Comparison of ENCODE assay signal across 23 mouse cellular contexts in the genomic region with DNA sequence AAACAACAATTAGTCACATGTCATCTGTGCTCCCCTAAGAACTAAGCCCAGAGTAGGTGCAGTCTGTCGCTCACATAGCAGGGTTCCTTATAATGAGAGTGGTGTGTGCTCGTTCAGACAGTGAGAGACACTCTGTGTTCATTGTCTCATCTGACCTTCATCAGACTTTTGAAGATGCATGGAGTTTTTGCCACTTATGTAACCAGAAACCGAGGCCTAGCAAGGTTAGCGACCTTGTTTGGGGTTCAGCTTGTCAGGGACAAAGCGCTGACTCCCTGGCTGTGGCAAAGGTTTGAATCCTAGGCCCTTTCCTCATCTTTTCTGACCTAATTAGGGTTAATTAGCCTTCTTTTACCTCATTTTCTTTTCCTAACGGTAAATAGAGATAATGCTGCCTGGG. TPM values are rescaled to one million over a fixed set of nuclear protein-coding genes. Genes with fewer than 3 reads are reported as not detected.
A peak's percentile ranks its signal among the peaks of the same experiment; 100 is the strongest.
DNase-seq lines count a peak whose midpoint lies in the region; TF ChIP-seq lines count a peak whose summit lies in the region.
"Had no signal": no experiment of that assay in that cellular context is flagged by ENCODE, and none has a peak within 500 bp of the region (broad histone marks: within the 10 kb centered on the region; RNA-seq: fewer than 3 reads in every experiment).

No protein-coding gene starts in this region.

- no peak for TF ChIP-seq POLR2A in heart, adult 2 months (IDR thresholded peaks at IDR 0.05; ENCODE audit: insufficient read depth, low read depth, low read length)

- H3K27ac ChIP-seq in heart, adult 2 months: peak overlapping the region; percentile 85
- H3K27ac ChIP-seq: embryonic facial prominence, embryonic 10.5 days; forebrain, embryonic 15.5 days; hindbrain, embryonic 13.5 days; hindbrain, postnatal 0 days had no signal

- TF ChIP-seq EP300 in heart, adult 2 months (IDR thresholded peaks at IDR 0.05; ENCODE audit: insufficient read depth, low read depth, low read length): no peak

- no peak overlapping the region for H3K4me3 ChIP-seq in heart, adult 2 months
- H3K4me3 ChIP-seq: embryonic facial prominence, embryonic 10.5 days; forebrain, embryonic 15.5 days; hindbrain, embryonic 13.5 days had no signal

- intact Hi-C loops in heart, adult 2 months (cut with DNase I): no loop called here
- intact Hi-C loops in heart, postnatal 25 days (cut with DNase I): no loop called here

- WGBS in heart, adult 2 months: 87% methylated on average over 6 of the region's 6 CpGs

- H3K36me3 ChIP-seq in heart, adult 2 months (ENCODE audit: control insufficient read depth, insufficient read depth, low read length): no peaks in the 10 kb centered on the region; the same call in 1 of the 2 replicates
- H3K36me3 ChIP-seq: forebrain, embryonic 15.5 days; hindbrain, embryonic 13.5 days had no signal

- no peak for TF ChIP-seq CTCF in heart, adult 2 months (IDR thresholded peaks at IDR 0.05)

- peak; percentile 55 for DNase-seq in adrenal gland, adult 8-10 months
- no peak for DNase-seq in adrenal gland, adult 18-20 months (ENCODE audit: low spot score in 2 of 2)
- DNase-seq in heart, adult 2 months: no peak
- no peak for DNase-seq in heart, postnatal 25 days (ENCODE audit: low spot score)
- DNase-seq in retina, postnatal 1 day: peak; percentile 26
- DNase-seq in retina, embryonic 14.5 days (ENCODE audit: low spot score): no peak
- DNase-seq: cerebellum, adult 2 months; cerebellum, postnatal 10 days; gastrocnemius, postnatal 14 days; heart, postnatal 10 days; kidney, adult 11 months had no signal

- no peaks in the 10 kb centered on the region for H3K27me3 ChIP-seq in heart, adult 2 months (ENCODE audit: control insufficient read depth, insufficient read depth, low read length)
- H3K27me3 ChIP-seq: forebrain, embryonic 15.5 days; hindbrain, embryonic 13.5 days; Patski had no signal

- peaks cover 33% of the 10 kb centered on the region for H3K4me1 ChIP-seq in heart, adult 2 months (ENCODE audit: control insufficient read depth, insufficient read depth, low read length)

- no peak overlapping the region for H3K9ac ChIP-seq in heart, adult 2 months (ENCODE audit: low read depth, low read length)
- H3K9ac ChIP-seq: forebrain, embryonic 15.5 days; hindbrain, embryonic 13.5 days had no signal

- H3K79me2 ChIP-seq in heart, adult 2 months (replicated peaks; ENCODE audit: control insufficient read depth, insufficient read depth, low read length): peaks cover 2% of the 10 kb centered on the region; the same call in 1 of the 2 replicates

RNA-seq across cellular contexts. Expression of a gene that starts 5.9 kb away (rescaled TPM):
- 10 to 100 TPM; 25.3 to 34.5 (median 29.7) TPM for total RNA-seq in adrenal gland, adult 8-10 months (2022)
- 10 to 100 TPM; 16.2 to 25.1 TPM for total RNA-seq in adrenal gland, adult 18-20 months (2021)
- 10 to 100 TPM; 25.0 to 27.3 TPM for total RNA-seq in heart, adult 2 months (2021)
- polyA plus RNA-seq in heart, adult 2 months (2012; rRNA removed): 25.5 and 26.0 TPM in 2 replicates
- 10 to 100 TPM; 33.0 to 35.4 TPM for total RNA-seq in heart, postnatal 25 days (2021)

RNA-seq across cellular contexts. Expression of a gene that starts 38.9 kb away (rescaled TPM):
- 10 to 100 TPM; 19.9 to 25.1 (median 24.1) TPM for total RNA-seq in adrenal gland, adult 8-10 months (2022)
- 10 to 100 TPM; 24.7 to 36.0 TPM for total RNA-seq in adrenal gland, adult 18-20 months (2021)
- 10 to 100 TPM; 62.1 to 66.9 TPM for total RNA-seq in heart, adult 2 months (2021)
- polyA plus RNA-seq in heart, adult 2 months (2012; rRNA removed): 20.2 and 23.8 TPM in 2 replicates
- total RNA-seq in heart, postnatal 25 days (2021): 10 to 100 TPM; 55.2 to 64.3 TPM

RNA-seq across cellular contexts. Expression of a gene that starts 39.0 kb away (rescaled TPM):
- 10 to 100 TPM; 14.8 to 19.5 (median 17.8) TPM for total RNA-seq in adrenal gland, adult 8-10 months (2022)
- total RNA-seq in adrenal gland, adult 18-20 months (2021): 10 to 100 TPM; 17.8 to 19.9 TPM
- 10 to 100 TPM; 29.4 to 36.1 TPM for total RNA-seq in heart, adult 2 months (2021)
- 20.6 and 26.2 TPM in 2 replicates for polyA plus RNA-seq in heart, adult 2 months (2012; rRNA removed)
- 10 to 100 TPM; 29.7 to 30.7 TPM for total RNA-seq in heart, postnatal 25 days (2021)

RNA-seq across cellular contexts. Expression of a gene that starts 46.8 kb away (rescaled TPM):
- not detected for total RNA-seq in adrenal gland, adult 8-10 months (2022)
- total RNA-seq in adrenal gland, adult 18-20 months (2021): not detected
- not detected for total RNA-seq in heart, adult 2 months (2021)
- polyA plus RNA-seq in heart, adult 2 months (2012; rRNA removed): not detected in 2 replicates
- not detected for total RNA-seq in heart, postnatal 25 days (2021)
- total RNA-seq: CH12.LX; gastrocnemius, postnatal 14 days; heart, adult 8-10 months; heart, postnatal 10 days; hematopoietic stem cell, adult 5-6 weeks; hindbrain, postnatal 0 days had no signal
- polyA plus RNA-seq: embryonic facial prominence, embryonic 14.5 days; gonadal fat pad, adult 2 months; heart, embryonic 14.5 days; hindbrain, embryonic 13.5 days; hindbrain, postnatal 0 days; intestine, embryonic 14.5 days; Patski had no signal

Comparison
In these comparisons a context has a peak if more than half of its experiments do, and no peak if none do; other contexts are left out.
1. DNase-seq: peak in adrenal gland, adult 8-10 months (single experiment) and retina, postnatal 1 day (single experiment); none in adrenal gland, adult 18-20 months (0 of 2), heart, adult 2 months (0 of 2), heart, postnatal 25 days (single experiment) and retina, embryonic 14.5 days (single experiment).